Mouse (Mus musculus): ENCODE results near the gene Dcaf8.

DNA sequence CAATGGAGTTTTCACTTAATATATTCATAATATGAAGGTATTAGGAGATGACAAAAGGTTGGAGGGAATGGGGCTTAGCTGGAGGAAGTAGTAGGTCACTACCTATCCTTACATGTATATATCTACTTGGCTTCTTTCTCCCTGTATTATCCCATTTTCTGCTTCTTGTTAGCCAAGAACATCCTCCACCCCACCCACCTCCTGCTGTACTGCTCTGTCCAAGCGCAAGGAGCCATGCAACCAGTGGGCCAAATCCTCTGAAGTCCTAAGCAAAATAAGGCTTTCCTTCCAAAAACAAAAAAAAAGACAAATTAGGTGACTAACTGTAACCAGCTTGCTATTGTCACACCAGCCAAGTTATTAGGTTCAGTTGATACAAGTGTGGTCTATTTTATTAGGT, 7.1 kb upstream of the Dcaf8 start:
- TF ChIP-seq CTCF (IDR thresholded peaks at IDR 0.05; ENCODE audit: low read depth) (no peak), EP300 (IDR thresholded peaks at IDR 0.05; ENCODE audit: low read depth) (no peak)

All from liver, postnatal 0 days (tissue).